Mouse (Mus musculus) CD4-positive, CD25-positive, alpha-beta regulatory T cell, adult 2 months (primary cell): ENCODE measurements at regions not wholly inside any gene's neighbourhood (a gene's known extent, or its start where the extent isn't known, plus 50 kb on each side); places are given as distances from the start of the nearest gene placed in this dataset.
A peak's percentile ranks its signal among the peaks of the same experiment; 100 is the strongest.

Experiments
- DNase-seq: peaks from one replicate; pipeline ENCODE4 v3.0.0-alpha.2; 2012; ENCODE audit warnings: low read depth, low spot score

DNA sequence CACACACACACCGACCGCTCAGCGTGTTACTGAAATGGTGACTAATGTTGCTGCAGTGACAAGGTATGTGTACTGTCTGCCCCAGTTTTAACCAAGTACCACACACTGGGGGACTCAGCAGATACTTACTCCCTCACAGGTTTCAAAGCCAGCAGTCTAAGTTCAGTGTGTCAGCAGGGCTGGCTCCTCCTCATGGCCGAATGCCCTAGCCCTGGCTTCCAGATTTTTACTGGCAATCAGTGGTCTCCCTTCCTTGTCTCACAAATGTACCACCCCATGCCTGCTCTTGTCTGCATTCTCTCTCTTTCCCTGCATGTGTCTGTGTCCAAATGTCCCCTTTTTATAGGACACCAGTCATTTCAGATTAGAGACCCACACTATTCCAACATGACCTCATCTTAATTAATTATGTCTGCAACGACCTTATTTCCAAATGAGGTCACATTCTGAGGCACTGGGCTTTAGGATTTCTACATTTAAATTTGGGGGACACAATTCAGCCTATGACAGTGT is 114.7 kb downstream of the Uri1 start:
- DNase-seq: no peak

DNA sequence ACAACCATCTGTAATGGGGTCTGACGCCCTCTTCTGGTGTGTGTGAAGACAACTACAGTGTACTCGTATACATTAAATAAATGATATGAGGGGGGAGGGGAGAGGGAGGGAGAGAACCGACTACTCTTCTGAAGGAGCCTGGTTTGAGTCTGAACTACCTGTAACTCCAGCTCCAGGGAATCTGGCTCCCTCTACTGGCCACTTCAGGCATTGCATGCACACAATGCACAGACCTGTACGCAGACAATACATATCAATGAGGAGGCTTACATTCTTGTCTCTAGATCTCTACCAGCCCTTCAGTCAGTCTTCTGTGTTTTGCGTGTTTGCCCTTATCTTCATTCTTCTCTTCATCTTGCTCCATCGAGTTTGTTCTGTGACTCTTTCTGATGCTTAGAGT is 120.4 kb upstream of the Zfp536 start:
- peak; percentile 18 for DNase-seq

DNA sequence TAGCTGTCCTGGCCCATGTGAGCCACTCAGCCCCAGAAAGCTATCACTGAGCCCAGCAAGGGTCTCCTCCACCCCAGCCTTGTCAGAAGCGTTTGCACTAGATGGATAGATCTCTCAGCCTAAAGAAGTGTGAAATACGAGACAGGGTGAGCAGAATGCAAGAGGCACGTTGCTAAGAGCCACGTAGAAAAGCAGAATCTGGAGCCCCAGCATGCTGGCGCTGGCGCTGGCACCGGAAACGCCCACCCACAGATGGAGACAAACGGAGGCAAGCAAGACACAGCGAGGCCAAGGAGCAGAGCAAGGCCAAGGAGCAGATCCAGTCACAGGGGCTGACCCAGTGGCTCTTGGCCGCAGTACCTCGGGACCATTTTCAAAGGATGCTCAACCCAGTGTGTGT is 100.9 kb upstream of the Zfp536 start:
- DNase-seq: no peak

DNA sequence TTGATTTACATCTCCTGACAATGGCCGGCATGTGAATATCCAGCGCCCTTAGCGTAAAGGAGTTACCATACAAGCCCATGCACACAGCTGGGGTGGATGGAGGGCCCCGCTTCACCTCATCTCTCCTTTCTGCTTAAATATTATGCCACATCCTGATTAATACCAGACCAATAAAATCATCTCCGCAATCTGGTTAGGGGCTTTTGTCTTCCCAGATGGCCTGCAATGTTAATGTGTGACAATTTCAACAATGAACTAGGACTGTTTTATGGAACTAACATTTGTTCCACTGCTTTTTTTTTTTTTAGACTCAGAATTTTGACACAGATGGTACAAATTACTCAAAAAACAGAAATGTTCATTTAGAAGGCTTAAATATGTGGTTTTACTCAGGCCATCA is 97.5 kb upstream of the Zfp536 start:
- no peak for DNase-seq

DNA sequence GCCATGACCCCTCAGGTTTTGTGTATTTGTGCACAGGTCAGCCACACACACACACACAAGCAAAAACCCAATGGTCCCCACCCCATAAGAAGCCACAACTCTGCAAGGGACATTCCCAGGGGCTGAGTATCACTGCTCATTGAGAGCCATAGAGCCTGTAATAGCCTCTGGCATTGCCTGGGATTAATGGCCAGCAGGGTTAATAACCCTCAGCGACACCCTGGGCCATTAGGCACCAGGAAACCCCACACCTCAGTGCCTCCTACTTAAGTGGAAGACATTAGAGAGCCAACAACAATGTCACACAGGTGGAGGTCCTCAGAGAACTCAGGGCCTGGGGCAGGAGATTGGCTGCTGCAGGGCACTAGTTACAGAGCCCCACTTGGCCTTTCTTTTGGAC is 93.0 kb upstream of the Zfp536 start:
- no peak for DNase-seq

DNA sequence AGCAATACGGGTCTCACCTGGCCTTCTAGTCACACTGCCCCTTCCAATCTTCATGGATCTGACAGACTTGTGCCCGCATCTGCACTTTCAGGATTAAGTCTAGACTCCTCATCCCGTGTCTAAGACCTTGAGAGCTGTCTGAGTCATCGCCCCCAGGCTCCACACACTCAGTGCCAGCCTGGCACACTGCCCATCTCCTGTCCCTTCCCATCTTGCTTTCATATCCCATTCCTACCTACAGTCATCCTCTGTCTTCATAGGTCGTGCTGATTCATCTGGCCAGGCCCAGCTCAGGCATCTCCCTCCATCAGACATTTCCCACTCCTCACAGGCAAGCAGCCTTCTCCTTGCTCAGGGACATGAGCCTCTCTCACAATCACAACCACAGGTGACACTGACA is 78.0 kb upstream of the Zfp536 start:
- DNase-seq: no peak

DNA sequence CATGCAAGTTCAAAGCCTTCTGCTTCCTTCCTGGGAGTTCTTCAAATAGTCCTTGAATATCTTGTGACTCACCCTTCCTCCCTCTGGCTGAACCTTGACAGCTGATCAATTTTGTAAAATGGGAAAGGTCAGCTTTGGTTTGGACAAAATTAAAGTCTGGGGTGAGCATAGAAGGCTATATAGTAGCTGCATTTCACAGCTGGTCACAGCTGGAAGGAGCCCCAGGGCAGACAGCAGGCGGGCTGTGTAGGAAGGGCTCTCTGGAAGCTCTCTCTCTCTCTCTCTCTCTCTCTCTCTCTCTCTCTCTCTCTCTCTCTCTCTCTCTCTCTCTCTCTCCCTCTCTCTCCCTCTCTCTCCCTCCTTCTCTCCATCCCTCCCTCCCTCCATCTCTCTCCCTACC is 71.8 kb upstream of the Zfp536 start:
- no peak for DNase-seq

DNA sequence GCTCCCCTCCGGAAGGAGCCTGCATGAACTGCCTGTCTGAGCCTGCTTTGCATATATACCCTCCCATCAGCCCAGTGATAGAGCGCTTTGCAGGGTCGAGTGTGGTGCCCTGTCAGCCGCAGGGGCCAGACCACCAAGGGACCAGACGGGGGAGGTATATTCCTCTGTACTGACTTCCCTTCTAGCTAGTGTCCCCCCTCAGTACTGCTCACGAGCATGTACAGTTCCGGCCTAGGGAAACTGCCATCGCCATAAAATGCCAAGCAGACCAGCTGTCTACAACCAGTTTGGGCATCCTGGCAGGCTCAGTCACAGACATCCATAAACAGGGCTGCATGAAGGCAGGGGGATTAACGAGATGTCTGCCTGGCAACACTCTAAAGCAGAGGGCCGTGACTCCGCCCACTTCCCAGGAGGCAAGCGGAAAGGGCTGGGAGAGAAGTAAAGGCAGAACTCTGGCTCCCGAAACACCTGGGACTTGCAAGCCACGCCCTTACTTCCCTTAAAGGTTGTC is 68.6 kb upstream of the Zfp536 start:
- DNase-seq: no peak

DNA sequence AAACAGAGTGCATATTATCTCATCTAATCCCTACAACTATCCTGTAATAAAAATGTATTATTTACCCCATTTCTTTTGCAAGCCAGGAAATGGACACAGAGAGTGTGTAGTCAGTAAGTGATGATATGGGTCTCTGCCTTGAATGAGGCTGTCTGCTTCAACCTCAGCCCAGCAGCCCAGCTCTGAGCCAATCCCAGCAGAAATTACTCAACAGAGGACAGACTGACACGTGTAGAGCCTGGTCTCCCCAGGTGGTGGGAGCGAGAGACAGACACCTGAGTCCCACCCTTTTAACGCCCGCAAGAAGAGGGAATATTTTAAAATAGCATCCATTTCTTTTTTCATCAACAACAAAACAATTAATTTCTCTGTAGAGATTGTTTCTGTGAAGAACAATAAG is 68.1 kb upstream of the Zfp536 start:
- no peak for DNase-seq

DNA sequence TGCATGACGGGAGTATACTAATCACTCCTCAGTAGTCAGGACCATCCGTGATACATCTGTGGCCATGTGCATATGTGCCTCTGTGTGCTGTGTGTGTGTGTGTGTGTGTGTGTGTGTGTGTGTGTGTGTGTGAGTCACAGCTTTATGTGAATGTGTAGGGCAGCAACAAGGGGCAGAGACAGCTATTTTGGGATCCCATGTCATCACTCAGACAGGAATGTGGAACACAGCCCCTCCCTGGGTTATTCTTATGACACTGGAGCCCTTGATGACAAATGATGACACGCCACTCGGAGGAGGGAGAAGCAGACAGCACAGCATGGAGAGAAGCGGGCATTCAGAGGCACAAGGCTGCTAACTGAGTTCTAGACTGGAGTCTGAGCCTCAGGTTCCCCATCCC is 64.4 kb upstream of the Zfp536 start:
- DNase-seq: no peak

DNA sequence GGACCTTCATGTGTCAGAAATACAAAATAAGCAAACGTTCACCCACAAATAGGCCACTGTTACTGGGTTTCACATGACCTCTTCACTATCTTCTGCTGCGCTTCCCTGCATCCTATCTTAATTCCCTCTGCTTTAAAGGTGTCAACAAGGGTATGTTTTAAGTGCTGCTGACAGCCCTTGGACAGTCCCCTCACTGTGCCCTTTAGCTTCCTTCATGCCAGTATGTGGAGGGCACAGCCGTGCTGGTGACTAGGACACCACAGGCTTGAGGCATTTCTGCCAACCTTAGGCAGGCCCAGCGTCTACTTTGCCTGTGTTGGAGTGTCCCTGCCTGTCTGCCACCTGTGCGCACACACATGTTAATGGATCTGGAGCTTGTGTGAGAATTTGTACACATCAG is 63.9 kb upstream of the Zfp536 start:
- no peak for DNase-seq

DNA sequence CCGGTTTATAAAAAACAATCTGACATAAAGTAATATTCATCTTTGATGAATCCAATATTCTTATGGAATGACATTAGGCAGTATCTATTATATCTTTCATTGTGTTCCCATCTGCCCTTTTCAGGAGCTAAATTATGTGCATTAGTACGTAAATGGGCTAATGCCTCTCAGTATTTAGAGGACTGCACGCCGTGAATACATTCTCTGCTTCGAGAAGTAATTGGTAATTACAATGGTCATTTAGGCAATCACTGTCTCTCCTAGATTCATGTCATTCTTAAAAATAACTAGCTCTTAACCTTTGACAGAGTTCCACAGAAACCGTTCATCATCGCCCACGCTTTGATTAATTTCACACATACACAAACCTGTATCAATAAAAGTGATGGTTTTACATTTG is 60.0 kb upstream of the Zfp536 start:
- no peak for DNase-seq

DNA sequence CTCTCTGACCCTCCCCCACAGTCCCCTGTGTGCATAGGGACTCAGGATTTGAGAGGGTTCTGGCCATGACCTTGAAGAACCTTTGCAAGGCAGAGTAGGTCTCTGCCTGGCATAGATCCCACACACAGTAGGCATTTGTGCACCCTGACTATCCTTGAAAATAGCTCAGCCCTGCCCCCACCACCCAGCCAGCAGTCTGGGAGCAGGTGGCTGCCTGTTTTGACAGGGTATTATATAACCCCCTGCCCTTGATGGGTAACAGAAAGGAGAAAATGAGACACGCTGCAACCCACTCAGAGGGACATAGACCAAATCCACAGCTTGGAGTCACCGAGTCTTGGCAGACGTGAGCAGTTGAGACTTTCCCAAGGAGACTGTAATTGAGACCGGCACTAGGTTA is 58.9 kb upstream of the Zfp536 start:
- DNase-seq: no peak

DNA sequence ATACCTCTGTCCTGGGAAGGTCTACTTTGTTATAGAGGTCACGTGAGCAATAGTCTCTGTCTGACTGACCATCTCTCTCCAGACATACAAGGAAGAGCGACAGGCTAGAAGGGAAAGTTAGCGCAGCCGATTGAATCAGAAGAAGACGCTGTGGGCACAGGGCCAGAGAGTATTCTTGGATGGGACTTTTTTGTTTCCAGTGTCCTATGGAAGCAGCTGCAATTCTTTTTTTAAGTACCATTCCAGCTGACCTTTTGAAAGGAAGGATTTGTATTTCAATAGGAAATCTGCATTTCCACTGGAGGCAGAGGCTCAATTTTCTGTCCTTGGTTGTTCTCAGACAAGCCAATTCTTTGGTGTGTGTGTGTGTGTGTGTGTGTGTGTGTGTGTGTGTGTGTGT is 52.3 kb upstream of the Zfp536 start:
- no peak for DNase-seq
